Mouse (Mus musculus): Measurements from ENCODE around the gene Ptprh.

GRCm38 (mm10) chr7:4508739-4509116 lies 95.1 kb downstream of the Ptprh start:
- TF ChIP-seq CTCF (IDR thresholded peaks at IDR 0.05; ENCODE audit: borderline replicate concordance, control insufficient read depth, extremely low read depth, insufficient read depth, low read length, poor library complexity) (no peak), POLR2A (IDR thresholded peaks at IDR 0.05; ENCODE audit: control insufficient read depth, extremely low read depth, insufficient read depth, low read length, poor library complexity) (no peak)

All from thymus, adult 2 months (tissue).